Mouse (Mus musculus) CD4-positive naive resting alpha-beta T cell, adult 57 days (primary cell): ENCODE data around the gene Tas2r120. TPM values are rescaled to one million over a fixed set of nuclear protein-coding genes. Genes with fewer than 3 reads are reported as not detected.

ENCODE experiments used
- total RNA-seq: library from RNA; stranded (reverse); gene quantifications from one replicate; pipeline ENCODE4 v1.2.4, GENCODE M21; 2023

The Tas2r120 gene
- not detected for total RNA-seq

DNA sequence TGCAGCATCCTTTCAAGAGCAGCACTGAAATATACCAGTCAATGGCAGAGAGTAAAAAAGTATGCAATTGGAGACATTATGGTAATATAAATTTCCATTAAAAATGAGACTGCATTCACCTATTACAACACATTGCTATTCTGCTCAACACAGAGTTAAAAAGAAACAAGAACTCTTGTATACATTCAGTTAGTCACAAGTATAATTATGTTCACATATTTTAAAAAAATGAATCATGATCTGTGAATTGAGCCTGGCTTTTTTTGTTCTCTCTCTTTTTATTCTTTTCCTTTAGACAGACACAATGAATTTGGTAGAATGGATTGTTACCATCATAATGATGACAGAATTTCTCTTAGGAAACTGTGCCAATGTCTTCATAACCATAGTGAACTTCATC lies at the start of gene Tas2r120:
Gene Tas2r120, plus strand, starts transcription at position 301 of the 400 bp plus-strand sequence.

GRCm38 (mm10) chr6:132651426-132651825 lies 5.3 kb upstream of the Tas2r120 start, which contains the start of gene A630073D07Rik:
A630073D07Rik (minus strand) TSS chr6:132651526.

DNA sequence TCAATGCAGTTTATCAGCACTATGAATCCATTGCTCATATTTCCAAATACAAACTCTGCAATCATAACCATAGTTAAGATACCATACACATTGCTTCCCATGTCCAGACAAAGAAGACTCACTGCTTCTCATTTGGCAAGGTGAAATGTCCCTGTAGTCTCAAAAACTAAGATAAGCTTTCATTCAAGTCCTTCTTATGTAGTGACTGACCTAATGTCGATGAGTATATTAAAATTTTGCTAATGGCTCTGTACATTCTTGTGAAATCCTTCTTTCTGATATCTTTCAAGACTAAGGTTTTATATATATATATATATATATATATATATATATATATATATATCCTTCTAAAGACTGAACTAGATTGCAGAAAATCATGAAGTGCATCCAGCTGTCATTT lies 44.2 kb downstream of the Tas2r120 start, which contains the start of gene Tas2r121:
Gene Tas2r121, minus strand, starts transcription at position 101 of the 400 bp plus-strand sequence.

Other genes with a start within 250 kb of the Tas2r120 start
- gene Prh1, start 87.1 kb upstream of the Tas2r120 start, total RNA-seq, result not detected
- not detected for gene Prp2, start 61.0 kb upstream of the Tas2r120 start, total RNA-seq
- gene A630073D07Rik, start 5.4 kb upstream of the Tas2r120 start, total RNA-seq, result not detected
- not detected for gene Tas2r121, start 44.1 kb downstream of the Tas2r120 start, total RNA-seq
- gene Tas2r122, start 55.0 kb downstream of the Tas2r120 start, total RNA-seq, result not detected
- gene Tas2r115, start 81.1 kb downstream of the Tas2r120 start, total RNA-seq, result not detected
- not detected for gene Tas2r124, start 97.8 kb downstream of the Tas2r120 start, total RNA-seq
- gene Tas2r102, start 105.2 kb downstream of the Tas2r120 start, total RNA-seq, result not detected
- not detected for gene Tas2r136, start 121.2 kb downstream of the Tas2r120 start, total RNA-seq
- not detected for gene Tas2r117, start 145.9 kb downstream of the Tas2r120 start, total RNA-seq
- not detected for gene Tas2r123, start 190.2 kb downstream of the Tas2r120 start, total RNA-seq
- gene Tas2r116, start 198.5 kb downstream of the Tas2r120 start, total RNA-seq, result not detected
- not detected for gene Tas2r110, start 211.1 kb downstream of the Tas2r120 start, total RNA-seq
- gene Tas2r113, start 236.1 kb downstream of the Tas2r120 start, total RNA-seq, result not detected